Mouse (Mus musculus) CH12.LX (cell line): ENCODE results near the gene Has3. TPM values are rescaled to one million over a fixed set of nuclear protein-coding genes. Genes with fewer than 3 reads are reported as not detected.

Experiments
- DNase-seq: peaks from one replicate; pipeline ENCODE4 v3.0.0-alpha.2; 2013; ENCODE audit errors: extremely low read depth
- H3K27ac ChIP-seq: 2 replicates; pipeline ENCODE4 v1.5.1; 2012; ENCODE audit warnings: low read depth, mild to moderate bottlenecking, control low read depth, moderate library complexity; ENCODE audit not compliant: insufficient read depth
- H3K27me3 ChIP-seq: replicated peaks from 2 replicates; pipeline ENCODE3; 2012; ENCODE audit warnings: inconsistent platforms
- H3K36me3 ChIP-seq, 2 experiments: replicated peaks in 1 of 2; 2 replicates each; pipeline versions ENCODE3 to v1.6.1; 2012; ENCODE audit warnings: inconsistent platforms in 1 of 2, low read length in 1 of 2, mild to moderate bottlenecking in 1 of 2, mixed read lengths in 1 of 2, moderate library complexity in 1 of 2; ENCODE audit not compliant: control insufficient read depth in 1 of 2, insufficient read depth in 1 of 2
- H3K4me1 ChIP-seq, 2 experiments: 2 replicates each; pipeline ENCODE4 v1.6.1; 2012; ENCODE audit warnings: inconsistent platforms in 1 of 2, moderate library complexity in 1 of 2; ENCODE audit not compliant: insufficient read depth in 2 of 2, control insufficient read depth in 1 of 2
- H3K4me2 ChIP-seq: 2 replicates; pipeline ENCODE4 v1.6.1; 2012; ENCODE audit warnings: low read depth, mild to moderate bottlenecking, control low read depth; ENCODE audit not compliant: poor library complexity, insufficient read depth, severe bottlenecking
- H3K4me3 ChIP-seq, 3 experiments: fragments of 150-350 bp in 1 of 3; sonication (generic) in 1 of 3; replicated peaks in 1 of 3; 2 replicates each; pipeline versions ENCODE3 to v1.5.1; 2011 to 2012; ENCODE audit warnings: low read depth in 2 of 3, low read length in 2 of 3, mild to moderate bottlenecking in 2 of 3, moderate library complexity in 2 of 3, control low read depth in 1 of 3, improper control_type of control experiment in 1 of 3, inconsistent platforms in 1 of 3, mixed read lengths in 1 of 3; ENCODE audit not compliant: poor library complexity in 1 of 3
- H3K79me2 ChIP-seq: replicated peaks from 2 replicates; pipeline ENCODE4 v1.6.1; 2012; ENCODE audit warnings: mild to moderate bottlenecking, moderate library complexity; ENCODE audit not compliant: control insufficient read depth, poor library complexity, insufficient read depth, severe bottlenecking; ENCODE audit errors: extremely low read depth
- H3K9ac ChIP-seq: 2 replicates; pipeline ENCODE4 v1.6.1; 2012; ENCODE audit warnings: low read depth, mild to moderate bottlenecking, control low read depth, moderate library complexity; ENCODE audit not compliant: insufficient read depth
- H3K9me3 ChIP-seq: replicated peaks from 2 replicates; pipeline ENCODE3; 2012; ENCODE audit warnings: low read length, inconsistent platforms, mixed read lengths
- BHLHE40 ChIP-seq: IDR thresholded peaks from 2 replicates; pipeline ENCODE4 v1.6.1; 2011; ENCODE audit warnings: mild to moderate bottlenecking, low read depth, low read length, improper control_type of control experiment
- CHD1 ChIP-seq: IDR thresholded peaks from 2 replicates; pipeline ENCODE4 v1.6.1; 2012; ENCODE audit warnings: low read depth, low read length, improper control_type of control experiment, inconsistent platforms
- CHD2 ChIP-seq: IDR thresholded peaks from 2 replicates; pipeline ENCODE4 v1.6.1; 2011; ENCODE audit warnings: low read length, improper control_type of control experiment
- CTCF ChIP-seq, 2 experiments: IDR thresholded peaks in 1 of 2; conservative IDR thresholded peaks in 1 of 2; 2 replicates each; pipeline ENCODE4 v1.5.1; 2011 to 2012; ENCODE audit warnings: low read depth in 2 of 2, low read length in 2 of 2, improper control_type of control experiment in 1 of 2, inconsistent platforms in 1 of 2, mild to moderate bottlenecking in 1 of 2, moderate library complexity in 1 of 2
- E2F4 ChIP-seq: IDR thresholded peaks from 2 replicates; pipeline ENCODE4 v1.6.1; 2011; ENCODE audit warnings: low read depth, low read length, improper control_type of control experiment; ENCODE audit not compliant: insufficient replicate concordance
- ELF1 ChIP-seq: IDR thresholded peaks from 2 replicates; pipeline ENCODE4 v1.6.1; 2014; ENCODE audit warnings: low read depth, mild to moderate bottlenecking, inconsistent platforms, low read length, improper control_type of control experiment
- EP300 ChIP-seq: IDR thresholded peaks from 2 replicates; pipeline ENCODE4 v1.6.1; 2011; ENCODE audit warnings: low read length, improper control_type of control experiment
- ETS1 ChIP-seq: conservative IDR thresholded peaks from 2 replicates; pipeline ENCODE4 v1.6.1; 2012; ENCODE audit warnings: low read depth, mild to moderate bottlenecking, inconsistent platforms, low read length, improper control_type of control experiment, moderate library complexity
- GABPA ChIP-seq: IDR thresholded peaks from 2 replicates; pipeline ENCODE4 v1.6.1; 2012; ENCODE audit warnings: low read depth, low read length, improper control_type of control experiment, inconsistent platforms; ENCODE audit not compliant: insufficient replicate concordance
- HCFC1 ChIP-seq: IDR thresholded peaks from 2 replicates; pipeline ENCODE4 v1.6.1; 2012; ENCODE audit warnings: low read depth, mild to moderate bottlenecking, inconsistent platforms, low read length, improper control_type of control experiment
- IRF4 ChIP-seq: IDR thresholded peaks from 2 replicates; pipeline ENCODE4 v1.6.1; 2014; ENCODE audit warnings: low read depth, mild to moderate bottlenecking, inconsistent platforms, low read length, improper control_type of control experiment
- JUN ChIP-seq: IDR thresholded peaks from 2 replicates; pipeline ENCODE4 v1.6.1; 2011; ENCODE audit warnings: low read depth, mild to moderate bottlenecking, low read length, improper control_type of control experiment, moderate library complexity; ENCODE audit not compliant: insufficient read depth
- JUND ChIP-seq: conservative IDR thresholded peaks from 2 replicates; pipeline ENCODE4 v1.6.1; 2011; ENCODE audit warnings: low read depth, low read length, improper control_type of control experiment
- KAT2A ChIP-seq: IDR thresholded peaks from 2 replicates; pipeline ENCODE4 v1.6.1; 2012; ENCODE audit warnings: low read length, improper control_type of control experiment, inconsistent platforms; ENCODE audit not compliant: insufficient replicate concordance
- MAFK ChIP-seq: IDR thresholded peaks from 2 replicates; pipeline ENCODE4 v1.6.1; 2011; ENCODE audit warnings: low read length, improper control_type of control experiment; ENCODE audit not compliant: insufficient replicate concordance
- MAX ChIP-seq: IDR thresholded peaks from 2 replicates; pipeline ENCODE4 v1.6.1; 2011; ENCODE audit warnings: low read length, improper control_type of control experiment
- MAZ ChIP-seq: IDR thresholded peaks from 2 replicates; pipeline ENCODE4 v1.6.1; 2012; ENCODE audit warnings: low read depth, mild to moderate bottlenecking, inconsistent platforms, low read length, improper control_type of control experiment, moderate library complexity
- MEF2A ChIP-seq: IDR thresholded peaks from 2 replicates; pipeline ENCODE4 v1.6.1; 2014; ENCODE audit warnings: low read depth, mild to moderate bottlenecking, inconsistent platforms, low read length, improper control_type of control experiment, borderline replicate concordance
- MXI1 ChIP-seq: IDR thresholded peaks from 2 replicates; pipeline ENCODE4 v1.6.1; 2011; ENCODE audit warnings: mild to moderate bottlenecking, low read depth, low read length, improper control_type of control experiment
- MYC ChIP-seq: IDR thresholded peaks from 2 replicates; pipeline ENCODE4 v1.6.1; 2011; ENCODE audit warnings: low read depth, mild to moderate bottlenecking, improper control_type of control experiment, low read length
- NELFE ChIP-seq: IDR thresholded peaks from 2 replicates; pipeline ENCODE4 v1.6.1; 2011; ENCODE audit warnings: low read depth, low read length, improper control_type of control experiment
- NRF1 ChIP-seq: IDR thresholded peaks from 2 replicates; pipeline ENCODE4 v1.6.1; 2014; ENCODE audit warnings: low read depth, mild to moderate bottlenecking, inconsistent platforms, low read length, improper control_type of control experiment, moderate library complexity
- PAX5 ChIP-seq: IDR thresholded peaks from 2 replicates; pipeline ENCODE4 v1.6.1; 2012; ENCODE audit warnings: low read length, inconsistent platforms, mixed read lengths
- POLR2A ChIP-seq: IDR thresholded peaks from 2 replicates; pipeline ENCODE4 v1.6.1; 2011; ENCODE audit warnings: low read depth, mild to moderate bottlenecking, improper control_type of control experiment, low read length
- POLR2AphosphoS2 ChIP-seq: IDR thresholded peaks from 2 replicates; pipeline ENCODE4 v1.6.1; 2011; ENCODE audit warnings: low read depth, low read length, improper control_type of control experiment
- RAD21 ChIP-seq: IDR thresholded peaks from 2 replicates; pipeline ENCODE4 v1.6.1; 2011; ENCODE audit warnings: low read depth, mild to moderate bottlenecking, low read length, improper control_type of control experiment, moderate library complexity
- RCOR1 ChIP-seq: conservative IDR thresholded peaks from 2 replicates; pipeline ENCODE4 v1.6.1; 2012; ENCODE audit warnings: low read depth, mild to moderate bottlenecking, inconsistent platforms, low read length, improper control_type of control experiment
- SIN3A ChIP-seq: IDR thresholded peaks from 2 replicates; pipeline ENCODE4 v1.6.1; 2012; ENCODE audit warnings: low read length, improper control_type of control experiment, inconsistent platforms
- SMC3 ChIP-seq: IDR thresholded peaks from 2 replicates; pipeline ENCODE4 v1.6.1; 2011; ENCODE audit warnings: low read depth, low read length, improper control_type of control experiment
- TBP ChIP-seq: conservative IDR thresholded peaks from 2 replicates; pipeline ENCODE4 v1.6.1; 2011; ENCODE audit warnings: low read depth, low read length, improper control_type of control experiment
- TCF12 ChIP-seq: IDR thresholded peaks from 2 replicates; pipeline ENCODE4 v1.6.1; 2014; ENCODE audit warnings: low read depth, mild to moderate bottlenecking, inconsistent platforms, low read length, improper control_type of control experiment
- UBTF ChIP-seq: IDR thresholded peaks from 2 replicates; pipeline ENCODE4 v1.6.1; 2012; ENCODE audit warnings: low read depth, mild to moderate bottlenecking, inconsistent platforms, low read length, improper control_type of control experiment, moderate library complexity
- USF1 ChIP-seq: IDR thresholded peaks from 2 replicates; pipeline ENCODE4 v1.6.1; 2014; ENCODE audit warnings: low read depth, mild to moderate bottlenecking, inconsistent platforms, low read length, improper control_type of control experiment
- USF2 ChIP-seq: conservative IDR thresholded peaks from 2 replicates; pipeline ENCODE4 v1.6.1; 2011; ENCODE audit warnings: low read depth, low read length, improper control_type of control experiment
- ZC3H11A ChIP-seq: IDR thresholded peaks from 2 replicates; pipeline ENCODE4 v1.6.1; 2012; ENCODE audit warnings: low read depth, mild to moderate bottlenecking, inconsistent platforms, low read length, improper control_type of control experiment
- ZKSCAN1 ChIP-seq: IDR thresholded peaks from 2 replicates; pipeline ENCODE4 v1.6.1; 2012; ENCODE audit warnings: low read depth, inconsistent platforms, low read length, improper control_type of control experiment, borderline replicate concordance
- ZMIZ1 ChIP-seq: IDR thresholded peaks from 2 replicates; pipeline ENCODE4 v1.6.1; 2012; ENCODE audit warnings: low read depth, mild to moderate bottlenecking, inconsistent platforms, low read length, improper control_type of control experiment
- ZNF384 ChIP-seq: IDR thresholded peaks from 2 replicates; pipeline ENCODE4 v1.6.1; 2012; ENCODE audit warnings: low read depth, low read length, improper control_type of control experiment, inconsistent platforms
- dilution Hi-C: fragments of 300-500 bp; cut with MboI; formaldehyde crosslinking; loops from 2 replicates; pipeline ENCODE4 v1.14.3; 2020; ENCODE audit warnings: low sequenced_read_pairs; ENCODE audit not compliant: extremely low pct_unique_long_range_greater_than_20kb, extremely low pct_ligation_motif_present
- in situ Hi-C: fragments of 300-500 bp; cut with MboI; formaldehyde crosslinking; loops from 3 replicates; pipeline ENCODE4 v1.14.3; 2019; ENCODE audit warnings: low sequenced_read_pairs, low pct_ligation_motif_present, low pct_unique_long_range_greater_than_20kb, mixed read lengths
- polyA plus RNA-seq: library from polyadenylated mRNA; unstranded; fragments of >175 nt; gene quantifications from 2 replicates; pipeline ENCODE4 v1.2.1, GENCODE M21; 2012; ENCODE audit warnings: low read depth; ENCODE audit not compliant: insufficient read length
- total RNA-seq, 2 experiments: library from RNA; depleted of rRNA; stranded (reverse); fragments of 300-350 nt in 1 of 2; fragments of >200 nt in 1 of 2; gene quantifications; 2 replicates each; pipeline ENCODE4 v1.2.3; 2012 to 2014

Gene Has3
- total and polyA plus RNA-seq, 3 experiments: 0.29 to 3.7 TPM; not detected in 1

DNA sequence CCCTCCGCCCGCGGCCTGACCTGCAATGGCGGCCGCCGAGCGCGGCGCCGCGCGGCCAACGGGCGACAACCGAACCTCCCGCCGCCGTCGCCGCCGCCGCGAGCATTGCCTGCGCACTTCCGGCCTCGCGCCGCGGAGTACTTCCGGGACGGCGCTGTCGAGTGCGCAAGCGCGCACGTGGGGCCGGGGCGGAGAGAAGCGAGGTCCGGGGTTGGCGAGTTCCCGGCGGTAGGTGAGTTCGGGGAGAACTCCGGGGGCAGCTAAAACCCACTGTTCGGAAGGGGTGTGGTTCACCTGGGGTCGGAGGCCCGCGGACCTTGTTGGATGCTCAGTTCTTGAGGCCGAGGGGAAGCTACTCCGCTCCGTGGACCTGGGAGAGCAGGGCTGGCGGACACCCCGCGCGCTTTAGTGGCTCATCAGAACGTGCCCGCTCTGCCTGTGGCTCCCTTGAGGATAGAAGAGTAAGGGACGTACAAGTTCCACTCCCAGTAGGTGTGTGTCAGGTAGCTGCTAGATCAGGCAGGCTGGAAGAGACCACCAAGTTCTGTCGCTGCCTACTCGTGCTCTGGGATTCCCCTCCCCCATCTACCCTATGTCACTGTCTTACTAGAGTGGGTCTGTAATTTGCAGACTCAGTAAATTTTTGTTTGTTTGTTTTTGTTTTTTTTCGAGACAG lies 23.6 kb downstream of the Has3 start, which contains the start of gene Utp4:
Gene Utp4 (plus strand): TSS at position 156 of the 676 bp plus-strand sequence.
- Histone ChIP-seq H3K27ac (peak within 1 kb of the TSS; percentile 72), H3K36me3 (peaks cover 28 to 59% of the 10 kb centered on the region in 2 experiments), H3K9me3 (no peaks in the 10 kb centered on the region), H3K4me3 (peak within 1 kb of the TSS; percentile 87 to 99 (median 89)), H3K79me2 (peaks cover 75% of the 10 kb centered on the region), H3K4me1 (peaks cover 18 to 57% of the 10 kb centered on the region in 2 experiments)
- in situ Hi-C loops: no loop called here
- dilution Hi-C loops: no loop called here
- TF ChIP-seq IRF4: peak; percentile 24; the same call in 1 of the 2 replicates
- TF ChIP-seq USF1: peak; percentile 48; the same call in 1 of the 2 replicates
- TF ChIP-seq PAX5: no peak
- TF ChIP-seq ZNF384: no peak
- peak; percentile 84 for TF ChIP-seq NRF1
- no peak for TF ChIP-seq ZC3H11A
- peak; percentile 62 for TF ChIP-seq MAFK
- no peak for TF ChIP-seq EP300
- TF ChIP-seq SMC3: no peak
- TF ChIP-seq CHD1: no peak
- TF ChIP-seq CHD2: peak; percentile 67
- peak; percentile 73; the same call in 1 of the 2 replicates for TF ChIP-seq SIN3A
- no peak; the same call in 1 of the 2 replicates for TF ChIP-seq MYC
- no peak for TF ChIP-seq ETS1
- TF ChIP-seq MAX: peak; percentile 80; the same call in 1 of the 2 replicates
- TF ChIP-seq NELFE: peak; percentile 83
- peak; percentile 94 for TF ChIP-seq MXI1
- no peak for TF ChIP-seq JUN
- TF ChIP-seq POLR2AphosphoS2: peak; percentile 87
- TF ChIP-seq TCF12: peak; percentile 85
- no peak for TF ChIP-seq CTCF (conservative IDR thresholded peaks at IDR 0.05 in 1 of 2, IDR thresholded peaks at IDR 0.05 in 1 of 2; ENCODE audit: low read depth in 2 of 2, low read length in 2 of 2)
- 0 out of 2 replicates have a peak, but pooled peaks have one; percentile 6 for TF ChIP-seq MEF2A
- no peak for TF ChIP-seq GABPA
- no peak for TF ChIP-seq MAZ
- TF ChIP-seq RAD21: no peak
- TF ChIP-seq E2F4: no peak
- peak; percentile 93 for TF ChIP-seq POLR2A
- TF ChIP-seq ELF1: peak; percentile 95
- peak; percentile 84 for TF ChIP-seq ZMIZ1
- no peak for TF ChIP-seq USF2
- TF ChIP-seq ZKSCAN1: no peak
- TF ChIP-seq RCOR1: no peak
- peak; percentile 87 for TF ChIP-seq BHLHE40
- no peak for TF ChIP-seq TBP
- no peak for TF ChIP-seq JUND
- TF ChIP-seq HCFC1: peak; percentile 70
- no peak for TF ChIP-seq UBTF
- TF ChIP-seq KAT2A: no peak
- TF ChIP-seq, all 38 proteins: peak for 17
- Histone ChIP-seq H3K27me3 (no peaks in the 10 kb centered on the region), H3K9ac (peak within 1 kb of the TSS; percentile 92), H3K4me2 (peak within 1 kb of the TSS; percentile 97)
- peak; percentile 79 for DNase-seq
